Mouse (Mus musculus): Measurements from ENCODE around the gene Wwc2.

Wwc2 gene

GRCm38 (mm10) chr8:47939217-47939616 is 51.5 kb downstream of the Wwc2 start:
- DNase-seq (ENCODE audit: low spot score) = no peak

- DNase-seq (ENCODE audit: low spot score) = no peak
Observed at GRCm38 (mm10) chr8:47936386-47936785, 54.3 kb downstream of the Wwc2 start.

GRCm38 (mm10) chr8:47935461-47935860 is 55.3 kb downstream of the Wwc2 start:
- no peak for DNase-seq (ENCODE audit: low spot score)

- DNase-seq (ENCODE audit: low spot score) = no peak
Observed at GRCm38 (mm10) chr8:47933087-47933486, 57.6 kb downstream of the Wwc2 start.

GRCm38 (mm10) chr8:47932028-47932790 is 58.5 kb downstream of the Wwc2 start:
- DNase-seq (ENCODE audit: low spot score) = no peak

GRCm38 (mm10) chr8:47931371-47931770 is 59.4 kb downstream of the Wwc2 start:
- DNase-seq (ENCODE audit: low spot score) = no peak

GRCm38 (mm10) chr8:47929615-47930014 is 61.1 kb downstream of the Wwc2 start:
- DNase-seq (ENCODE audit: low spot score) = no peak

GRCm38 (mm10) chr8:47928604-47929185 is 62.0 kb downstream of the Wwc2 start:
- no peak for DNase-seq (ENCODE audit: low spot score)

- DNase-seq (ENCODE audit: low spot score) = no peak
Observed at GRCm38 (mm10) chr8:47924921-47925320, 65.8 kb downstream of the Wwc2 start.

- DNase-seq (ENCODE audit: low spot score) = no peak
Observed at GRCm38 (mm10) chr8:47922816-47923215, 67.9 kb downstream of the Wwc2 start.

- DNase-seq (ENCODE audit: low spot score) = no peak
Observed at GRCm38 (mm10) chr8:47922011-47922410, 68.7 kb downstream of the Wwc2 start.

GRCm38 (mm10) chr8:47920575-47921144 is 70.1 kb downstream of the Wwc2 start:
- no peak for DNase-seq (ENCODE audit: low spot score)

- DNase-seq (ENCODE audit: low spot score) = no peak
Observed at GRCm38 (mm10) chr8:47917060-47918035, 73.4 kb downstream of the Wwc2 start.

- no peak for DNase-seq (ENCODE audit: low spot score)
Observed at GRCm38 (mm10) chr8:47915521-47915920, 75.2 kb downstream of the Wwc2 start.

GRCm38 (mm10) chr8:47914946-47915345 is 75.8 kb downstream of the Wwc2 start:
- DNase-seq (ENCODE audit: low spot score) = no peak

GRCm38 (mm10) chr8:47914161-47914560 is 76.6 kb downstream of the Wwc2 start:
- DNase-seq (ENCODE audit: low spot score) = no peak

GRCm38 (mm10) chr8:47913621-47914020 is 77.1 kb downstream of the Wwc2 start:
- DNase-seq (ENCODE audit: low spot score) = no peak

- DNase-seq (ENCODE audit: low spot score) = no peak
Observed at GRCm38 (mm10) chr8:47909681-47910080, 81.0 kb downstream of the Wwc2 start.

- no peak for DNase-seq (ENCODE audit: low spot score)
Observed at GRCm38 (mm10) chr8:47907056-47907455, 83.7 kb downstream of the Wwc2 start.

- no peak for DNase-seq (ENCODE audit: low spot score)
Observed at GRCm38 (mm10) chr8:47906142-47906541, 84.6 kb downstream of the Wwc2 start.

- no peak for DNase-seq (ENCODE audit: low spot score)
Observed at GRCm38 (mm10) chr8:47905256-47905655, 85.5 kb downstream of the Wwc2 start.

- no peak for DNase-seq (ENCODE audit: low spot score)
Observed at GRCm38 (mm10) chr8:47904004-47904403, 86.7 kb downstream of the Wwc2 start.
